In the genomic region with DNA sequence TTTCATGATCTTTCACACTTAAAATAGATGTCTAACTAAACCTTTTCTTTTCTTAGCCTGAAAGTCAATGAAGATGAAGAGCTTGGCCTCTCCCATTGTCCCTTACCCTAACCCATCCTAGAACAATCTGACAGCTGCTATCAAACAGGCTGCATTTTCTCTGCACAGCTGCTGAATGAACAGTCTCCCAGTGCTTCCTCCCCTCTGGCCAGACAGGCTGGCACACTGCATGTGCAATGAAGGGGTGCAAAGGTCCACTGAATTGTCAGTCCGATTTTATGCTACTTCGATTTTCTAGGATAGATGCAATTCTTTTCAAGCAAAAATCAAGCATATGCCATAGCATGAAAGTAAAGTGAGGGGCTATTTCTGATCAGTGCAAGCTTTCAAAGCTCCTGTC, we compare ENCODE assay signal across 22 mouse cellular contexts. TPM values are rescaled to one million over a fixed set of nuclear protein-coding genes. Genes with fewer than 3 reads are reported as not detected.
DNase-seq lines count a peak whose midpoint lies in the region; ATAC-seq and TF ChIP-seq lines count a peak whose summit lies in the region.
"Had no signal": no experiment of that assay in that cellular context is flagged by ENCODE, and none has a peak within 500 bp of the region (broad histone marks: within the 10 kb centered on the region; RNA-seq: fewer than 3 reads in every experiment).

No protein-coding gene starts in this region.

- H3K4me3 ChIP-seq in hindbrain, embryonic 10.5 days, result no peak overlapping the region
- H3K4me3 ChIP-seq in hindbrain, embryonic 13.5 days, result no peak overlapping the region
- no peak overlapping the region for H3K4me3 ChIP-seq in midbrain, embryonic 13.5 days (replicated peaks)
- H3K4me3 ChIP-seq: layer of hippocampus, adult 2 months; left cerebral cortex, adult 2 months; limb, embryonic 13.5 days; liver, embryonic 15.5 days; megakaryocyte, embryonic 14.5 days had no signal

- H3K27me3 ChIP-seq in hindbrain, embryonic 10.5 days (ENCODE audit: insufficient read depth, poor library complexity, severe bottlenecking), result peaks cover 40% of the 10 kb centered on the region
- H3K27me3 ChIP-seq in hindbrain, embryonic 13.5 days, result 0 out of 2 replicates have a peak, but pooled peaks cover 2% of the 10 kb centered on the region
- H3K27me3 ChIP-seq in midbrain, embryonic 13.5 days, result peaks cover 18% of the 10 kb centered on the region
- H3K27me3 ChIP-seq: limb, embryonic 13.5 days; liver, embryonic 15.5 days; megakaryocyte, embryonic 14.5 days; Patski had no signal

- no peak for TF ChIP-seq POLR2A in brain, embryonic 14.5 days (IDR thresholded peaks at IDR 0.05; ENCODE audit: borderline replicate concordance, extremely low read depth, insufficient read depth, insufficient read length, poor library complexity, severe bottlenecking)

- peaks cover 45% of the 10 kb centered on the region for H3K36me3 ChIP-seq in hindbrain, embryonic 10.5 days
- 0 out of 2 replicates have a peak, but pooled peaks cover 3% of the 10 kb centered on the region for H3K36me3 ChIP-seq in hindbrain, embryonic 13.5 days
- peaks cover 4% of the 10 kb centered on the region; the same call in 1 of the 2 replicates for H3K36me3 ChIP-seq in midbrain, embryonic 13.5 days

- H3K4me2 ChIP-seq in hindbrain, embryonic 13.5 days, result no peak overlapping the region
- H3K4me2 ChIP-seq in midbrain, embryonic 13.5 days (replicated peaks), result 0 out of 2 replicates have a peak overlapping the region, but pooled peaks have one; percentile 6
- H3K4me2 ChIP-seq: limb, embryonic 13.5 days; liver, embryonic 15.5 days had no signal

- DNase-seq in hindbrain, embryonic 10.5 days (ENCODE audit: low spot score), result peak; percentile 35
- DNase-seq in brain, embryonic 14.5 days (ENCODE audit: low read depth), result peak; percentile 60
- peak; percentile 34 for DNase-seq in embryo, embryonic 11 days
- DNase-seq in gastrocnemius, postnatal 25 days, result no peak
- no peak for DNase-seq in thymus, postnatal 0 days (ENCODE audit: low spot score)
- DNase-seq: adrenal gland, postnatal 14 days; cerebellum, adult 2 months; gastrocnemius, postnatal 10 days; lung, postnatal 14 days; right cerebral cortex, postnatal 25 days; thymus, postnatal 14 days had no signal

- 45% methylated on average over 2 of the region's 2 CpGs for WGBS in hindbrain, embryonic 10.5 days
- WGBS in hindbrain, embryonic 13.5 days, result 26% methylated on average over 2 of the region's 2 CpGs
- 22% methylated on average over 2 of the region's 2 CpGs for WGBS in midbrain, embryonic 13.5 days

- no peak overlapping the region for H3K9ac ChIP-seq in hindbrain, embryonic 13.5 days
- H3K9ac ChIP-seq in midbrain, embryonic 13.5 days (replicated peaks), result no peak overlapping the region
- H3K9ac ChIP-seq: limb, embryonic 13.5 days; liver, embryonic 15.5 days had no signal

- H3K4me1 ChIP-seq in hindbrain, embryonic 10.5 days (replicated peaks), result peaks cover 52% of the 10 kb centered on the region
- H3K4me1 ChIP-seq in hindbrain, embryonic 13.5 days (replicated peaks), result peaks cover 46% of the 10 kb centered on the region
- H3K4me1 ChIP-seq in midbrain, embryonic 13.5 days (replicated peaks), result peaks cover 49% of the 10 kb centered on the region
- H3K4me1 ChIP-seq: liver, embryonic 15.5 days had no signal

- no peak for TF ChIP-seq CTCF in brain, embryonic 14.5 days (IDR thresholded peaks at IDR 0.05; ENCODE audit: borderline replicate concordance, extremely low read depth, insufficient read depth, insufficient read length)

- H3K27ac ChIP-seq in hindbrain, embryonic 10.5 days, result peak overlapping the region; percentile 40
- H3K27ac ChIP-seq in hindbrain, embryonic 13.5 days, result no peak overlapping the region
- H3K27ac ChIP-seq in midbrain, embryonic 13.5 days, result peak overlapping the region; percentile 47
- H3K27ac ChIP-seq: kidney, postnatal 0 days; left cerebral cortex, adult 2 months; limb, embryonic 13.5 days; liver, embryonic 15.5 days; stomach, postnatal 0 days had no signal

- ATAC-seq in hindbrain, embryonic 13.5 days (ENCODE audit: low FRiP score), result no peak
- ATAC-seq in midbrain, embryonic 13.5 days, result no peak
- ATAC-seq: activated CD4-positive, CD25-positive, alpha-beta regulatory T cell, adult 4 months; Patski had no signal

- no peaks in the 10 kb centered on the region for H3K9me3 ChIP-seq in hindbrain, embryonic 10.5 days
- H3K9me3 ChIP-seq in hindbrain, embryonic 13.5 days, result no peaks in the 10 kb centered on the region
- no peaks in the 10 kb centered on the region for H3K9me3 ChIP-seq in midbrain, embryonic 13.5 days
- H3K9me3 ChIP-seq: limb, embryonic 13.5 days; liver, embryonic 15.5 days; megakaryocyte, embryonic 14.5 days had no signal

RNA-seq across cellular contexts. Expression of a gene that starts 34.2 kb away (rescaled TPM):
- 26.9 and 44.0 TPM in 2 replicates for polyA plus RNA-seq in hindbrain, embryonic 10.5 days (2016; fragmentation: Nextera tagmentation; extraction: Ambion mirVana)
- polyA plus RNA-seq in hindbrain, embryonic 13.5 days (2015; fragmentation: Nextera tagmentation; extraction: Ambion mirVana), result 42.9 and 45.1 TPM in 2 replicates
- 115 and 127 TPM in 2 replicates for polyA plus RNA-seq in brain, embryonic 14.5 days (2012; rRNA removed)
- 39.2 and 45.9 TPM in 2 replicates for polyA plus RNA-seq in midbrain, embryonic 13.5 days (2015; fragmentation: Nextera tagmentation; extraction: Ambion mirVana)
- 10 to 100 TPM; 13.2 to 15.8 TPM for total RNA-seq in gastrocnemius, postnatal 25 days (2021)
- 5.7 and 6.0 TPM in 2 replicates for polyA plus RNA-seq in thymus, postnatal 0 days (2015; fragmentation: Nextera tagmentation; extraction: Ambion mirVana)

Comparison
In these comparisons a context has a peak if more than half of its experiments do, and no peak if none do; other contexts are left out.
1. DNase-seq: peak in hindbrain, embryonic 10.5 days (single experiment), brain, embryonic 14.5 days (single experiment) and embryo, embryonic 11 days (single experiment); none in gastrocnemius, postnatal 25 days (single experiment) and thymus, postnatal 0 days (single experiment).